Mouse (Mus musculus): ENCODE measurements around the gene Pcbd2. TPM values are rescaled to one million over a fixed set of nuclear protein-coding genes. Genes with fewer than 3 reads are reported as not detected.

Gene Pcbd2
- polyA plus RNA-seq, 1 experiment, result 8.4 TPM

DNA sequence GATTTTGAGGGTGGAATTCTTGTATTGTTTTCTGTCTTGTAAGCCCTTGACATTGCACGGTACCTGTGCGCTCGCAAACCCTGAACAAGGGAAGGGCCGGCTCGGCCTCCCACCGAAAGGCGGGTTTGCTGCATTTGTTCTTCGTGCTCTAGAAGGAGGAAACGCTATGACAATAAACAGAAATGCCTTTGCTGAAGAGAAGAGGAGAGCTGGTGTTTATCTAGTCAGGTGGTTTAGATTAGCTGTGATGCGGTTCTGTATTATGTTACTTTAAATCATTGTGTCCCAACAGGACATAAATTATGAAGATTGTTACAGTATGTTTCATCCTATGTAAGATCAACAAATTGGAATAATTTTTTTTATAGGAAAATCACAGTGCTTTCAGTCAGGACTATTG, 34.3 kb downstream of the Pcbd2 start:
- Histone ChIP-seq H3K9me3 (ENCODE audit: control insufficient read depth, low read length) (no peaks in the 10 kb centered on the region), H3K4me3 (replicated peaks) (no peak overlapping the region), H3K4me1 (ENCODE audit: control insufficient read depth) (peaks cover 2% of the 10 kb centered on the region; the same call in 1 of the 2 replicates), H3K36me3 (ENCODE audit: control insufficient read depth) (no peaks in the 10 kb centered on the region), H3K27me3 (ENCODE audit: control insufficient read depth) (no peaks in the 10 kb centered on the region)
- TF ChIP-seq GATA1 (IDR thresholded peaks at IDR 0.05; ENCODE audit: low read length) (no peak), TAL1 (IDR thresholded peaks at IDR 0.05; ENCODE audit: low read length) (no peak)

DNA sequence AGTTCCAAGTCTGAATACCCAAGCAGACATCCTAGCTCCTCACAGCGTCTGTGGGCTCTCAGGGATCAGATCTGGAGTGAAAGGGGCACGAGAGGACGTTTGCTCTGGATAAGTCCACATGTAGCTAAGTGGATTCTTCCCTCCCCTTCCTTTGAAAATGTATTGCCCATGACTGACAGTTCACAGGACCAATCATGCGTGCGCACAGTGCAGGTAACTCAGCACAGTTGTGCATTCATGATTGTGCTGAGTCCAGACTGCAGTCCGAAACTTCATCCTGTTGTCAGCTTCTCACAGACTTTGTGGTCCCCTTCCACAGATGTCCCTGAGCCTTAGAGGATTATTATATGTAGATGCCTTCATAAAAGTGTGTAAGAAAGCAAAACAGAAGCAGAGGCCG, 47.2 kb downstream of the Pcbd2 start:
- H3K27me3 ChIP-seq (ENCODE audit: control insufficient read depth), result no peaks in the 10 kb centered on the region
- H3K4me1 ChIP-seq (ENCODE audit: control insufficient read depth), result no peaks in the 10 kb centered on the region
- H3K36me3 ChIP-seq (ENCODE audit: control insufficient read depth), result peaks cover 5% of the 10 kb centered on the region
- TF ChIP-seq TAL1 (IDR thresholded peaks at IDR 0.05; ENCODE audit: low read length) (no peak), GATA1 (IDR thresholded peaks at IDR 0.05; ENCODE audit: low read length) (no peak)
- no peak overlapping the region for H3K4me3 ChIP-seq (replicated peaks)
- H3K9me3 ChIP-seq (ENCODE audit: control insufficient read depth, low read length), result peaks cover 10% of the 10 kb centered on the region

DNA sequence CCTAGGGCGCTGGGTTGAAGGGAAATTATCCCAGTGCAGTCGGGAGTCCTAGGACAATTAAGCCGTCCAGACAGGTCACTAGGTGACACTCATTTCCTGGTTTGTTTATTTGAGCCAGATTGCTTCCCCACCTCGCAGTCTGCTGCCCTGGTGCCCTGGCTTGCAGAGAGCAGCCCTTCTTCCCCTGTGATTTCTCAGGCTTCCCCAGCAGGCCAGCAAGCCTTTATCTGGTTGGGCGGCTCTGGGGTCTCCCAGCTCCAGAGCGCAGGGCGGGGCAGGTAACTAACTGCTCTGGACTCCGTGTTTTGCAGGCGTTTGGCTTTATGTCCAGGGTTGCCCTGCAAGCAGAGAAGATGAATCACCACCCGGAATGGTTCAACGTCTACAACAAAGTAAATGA, 47.9 kb downstream of the Pcbd2 start:
- Histone ChIP-seq H3K4me3 (replicated peaks) (no peak overlapping the region), H3K9me3 (ENCODE audit: control insufficient read depth, low read length) (peaks cover 10% of the 10 kb centered on the region), H3K4me1 (ENCODE audit: control insufficient read depth) (no peaks in the 10 kb centered on the region), H3K27me3 (ENCODE audit: control insufficient read depth) (no peaks in the 10 kb centered on the region), H3K36me3 (ENCODE audit: control insufficient read depth) (peaks cover 5% of the 10 kb centered on the region)
- TF ChIP-seq GATA1 (IDR thresholded peaks at IDR 0.05; ENCODE audit: low read length) (no peak), TAL1 (IDR thresholded peaks at IDR 0.05; ENCODE audit: low read length) (no peak)

DNA sequence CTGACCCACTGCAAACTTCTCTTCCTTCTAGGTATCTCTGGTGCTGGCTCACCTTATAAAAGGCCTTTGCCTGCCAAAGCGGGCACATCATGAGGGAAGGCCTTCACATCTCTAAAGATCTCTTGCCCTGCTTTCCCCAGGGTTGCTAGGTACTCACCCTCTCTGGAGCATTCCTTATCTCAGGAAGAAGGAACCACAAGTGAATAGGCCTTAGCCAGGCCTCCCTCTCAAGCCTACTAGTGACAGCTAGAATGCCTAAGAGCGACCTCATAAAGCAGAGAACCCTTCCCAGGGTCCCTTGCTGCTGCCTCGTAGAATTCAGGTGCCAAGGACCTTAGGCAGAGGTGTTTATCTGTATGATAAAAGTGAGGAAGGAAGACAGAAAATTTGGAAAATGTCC, 57.1 kb downstream of the Pcbd2 start, which contains the start of gene Catsper3:
TSS of gene Catsper3 (plus strand) at position 301 of the 400 bp plus-strand sequence.
- Histone ChIP-seq H3K9me3 (ENCODE audit: control insufficient read depth, low read length) (peaks cover 10% of the 10 kb centered on the region), H3K4me1 (ENCODE audit: control insufficient read depth) (no peaks in the 10 kb centered on the region), H3K27me3 (ENCODE audit: control insufficient read depth) (no peaks in the 10 kb centered on the region), H3K36me3 (ENCODE audit: control insufficient read depth) (no peaks in the 10 kb centered on the region), H3K4me3 (replicated peaks) (no peak within 1 kb of the TSS)
- no peak for TF ChIP-seq GATA1 (IDR thresholded peaks at IDR 0.05; ENCODE audit: low read length)
- no peak for TF ChIP-seq TAL1 (IDR thresholded peaks at IDR 0.05; ENCODE audit: low read length)

DNA sequence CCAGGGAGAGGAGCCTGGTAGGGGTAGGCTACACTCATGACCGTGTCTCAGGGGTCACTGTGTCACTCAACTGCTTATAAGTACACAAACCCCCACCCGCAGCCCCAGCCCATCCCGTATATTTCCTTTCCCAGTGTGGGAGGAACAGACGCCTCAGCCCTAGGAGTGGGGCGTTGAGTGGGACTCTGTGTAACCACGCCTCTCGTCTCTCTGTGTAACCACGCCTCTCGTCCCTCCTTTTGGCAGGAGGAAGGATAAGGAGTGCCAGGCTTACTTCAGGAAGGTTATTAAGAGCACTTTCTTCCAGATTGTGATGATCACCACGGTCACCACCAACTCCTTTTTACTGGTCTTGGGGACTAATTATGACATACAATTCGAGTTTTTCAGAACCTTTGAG, 59.0 kb downstream of the Pcbd2 start:
- Histone ChIP-seq H3K4me1 (ENCODE audit: control insufficient read depth) (no peaks in the 10 kb centered on the region), H3K36me3 (ENCODE audit: control insufficient read depth) (no peaks in the 10 kb centered on the region), H3K4me3 (replicated peaks) (no peak overlapping the region), H3K27me3 (ENCODE audit: control insufficient read depth) (no peaks in the 10 kb centered on the region), H3K9me3 (ENCODE audit: control insufficient read depth, low read length) (peaks cover 15% of the 10 kb centered on the region)
- TF ChIP-seq GATA1 (IDR thresholded peaks at IDR 0.05; ENCODE audit: low read length) (no peak), TAL1 (IDR thresholded peaks at IDR 0.05; ENCODE audit: low read length) (no peak)

DNA sequence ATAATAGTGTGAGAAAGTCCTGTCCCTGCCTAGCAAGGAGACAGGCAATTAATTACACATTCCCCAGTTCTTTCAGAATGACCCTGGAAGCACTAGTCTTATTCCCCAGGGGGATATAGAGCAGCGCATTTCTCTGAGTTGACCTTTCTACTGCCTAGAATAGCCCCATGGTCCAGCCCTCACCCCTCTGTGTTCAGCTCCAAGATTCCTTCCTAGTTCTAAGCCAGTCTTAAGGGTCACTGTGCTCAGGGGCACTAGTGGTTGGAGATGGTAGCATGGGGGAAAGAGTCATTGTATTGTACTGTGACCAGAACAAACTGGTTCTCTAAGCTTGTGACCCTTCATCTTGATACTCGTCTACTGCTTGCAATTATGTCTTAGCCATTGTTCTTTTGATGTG, 74.1 kb downstream of the Pcbd2 start:
- Histone ChIP-seq H3K36me3 (ENCODE audit: control insufficient read depth) (no peaks in the 10 kb centered on the region), H3K4me1 (ENCODE audit: control insufficient read depth) (no peaks in the 10 kb centered on the region), H3K27me3 (ENCODE audit: control insufficient read depth) (no peaks in the 10 kb centered on the region), H3K9me3 (ENCODE audit: control insufficient read depth, low read length) (no peaks in the 10 kb centered on the region; the same call in 1 of the 2 replicates), H3K4me3 (replicated peaks) (no peak overlapping the region)
- TF ChIP-seq TAL1 (IDR thresholded peaks at IDR 0.05; ENCODE audit: low read length) (no peak), GATA1 (IDR thresholded peaks at IDR 0.05; ENCODE audit: low read length) (no peak)

DNA sequence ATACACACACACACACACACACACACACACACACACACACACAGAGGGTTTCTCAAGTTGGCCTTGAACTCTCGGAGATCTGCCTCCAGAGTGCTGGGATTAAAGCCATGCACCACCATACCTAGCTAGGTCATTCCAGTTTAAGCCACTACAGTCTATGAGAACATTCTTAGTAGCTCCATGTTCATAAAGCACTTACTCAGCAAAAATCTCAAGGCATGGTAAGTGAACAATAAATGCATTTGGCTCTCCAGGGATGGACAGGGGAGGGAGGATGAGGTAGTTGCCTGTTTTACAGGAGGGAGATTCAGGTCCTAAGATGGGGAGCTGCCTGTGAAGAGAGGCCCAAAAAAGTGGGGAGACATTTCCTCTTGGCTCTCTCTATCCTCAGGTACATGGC, 76.8 kb downstream of the Pcbd2 start:
- Histone ChIP-seq H3K4me3 (replicated peaks) (no peak overlapping the region), H3K36me3 (ENCODE audit: control insufficient read depth) (no peaks in the 10 kb centered on the region), H3K4me1 (ENCODE audit: control insufficient read depth) (no peaks in the 10 kb centered on the region), H3K9me3 (ENCODE audit: control insufficient read depth, low read length) (no peaks in the 10 kb centered on the region; the same call in 1 of the 2 replicates), H3K27me3 (ENCODE audit: control insufficient read depth) (no peaks in the 10 kb centered on the region)
- no peak for TF ChIP-seq GATA1 (IDR thresholded peaks at IDR 0.05; ENCODE audit: low read length)
- no peak for TF ChIP-seq TAL1 (IDR thresholded peaks at IDR 0.05; ENCODE audit: low read length)

DNA sequence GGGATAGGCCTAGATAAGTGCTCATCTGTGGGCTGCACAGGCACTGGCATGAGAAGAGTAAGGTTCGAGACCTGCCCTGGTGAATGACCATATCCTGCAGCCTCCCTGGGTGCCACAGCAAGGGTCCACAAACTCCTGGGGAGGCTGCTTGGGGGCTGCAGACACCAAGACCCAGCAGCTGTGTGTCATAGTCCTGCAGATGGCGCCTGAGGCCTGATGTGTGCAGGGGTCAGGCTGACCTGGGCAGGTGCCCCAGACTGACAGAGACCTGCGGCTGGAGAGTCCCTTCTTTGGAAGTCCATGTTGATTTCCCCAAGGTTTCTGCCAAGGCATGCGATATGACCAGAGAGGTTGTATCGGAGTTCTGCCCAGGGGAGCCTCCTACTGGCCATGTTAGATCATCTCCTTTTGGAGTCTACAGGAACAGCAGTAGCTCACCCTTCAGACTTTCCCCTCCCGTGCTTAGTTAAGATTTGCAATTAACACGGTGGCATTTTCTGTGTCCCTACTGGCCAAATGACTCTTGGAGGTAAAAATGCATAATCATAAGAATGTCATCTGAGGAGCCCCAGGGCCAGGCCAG, 82.0 kb downstream of the Pcbd2 start:
- TF ChIP-seq TAL1 (IDR thresholded peaks at IDR 0.05; ENCODE audit: low read length), result no peak
- H3K9me3 ChIP-seq (ENCODE audit: control insufficient read depth, low read length), result no peaks in the 10 kb centered on the region; the same call in 1 of the 2 replicates
- no peaks in the 10 kb centered on the region for H3K36me3 ChIP-seq (ENCODE audit: control insufficient read depth)
- H3K27me3 ChIP-seq (ENCODE audit: control insufficient read depth), result no peaks in the 10 kb centered on the region
- no peaks in the 10 kb centered on the region for H3K4me1 ChIP-seq (ENCODE audit: control insufficient read depth)
- H3K4me3 ChIP-seq (replicated peaks), result no peak overlapping the region

DNA sequence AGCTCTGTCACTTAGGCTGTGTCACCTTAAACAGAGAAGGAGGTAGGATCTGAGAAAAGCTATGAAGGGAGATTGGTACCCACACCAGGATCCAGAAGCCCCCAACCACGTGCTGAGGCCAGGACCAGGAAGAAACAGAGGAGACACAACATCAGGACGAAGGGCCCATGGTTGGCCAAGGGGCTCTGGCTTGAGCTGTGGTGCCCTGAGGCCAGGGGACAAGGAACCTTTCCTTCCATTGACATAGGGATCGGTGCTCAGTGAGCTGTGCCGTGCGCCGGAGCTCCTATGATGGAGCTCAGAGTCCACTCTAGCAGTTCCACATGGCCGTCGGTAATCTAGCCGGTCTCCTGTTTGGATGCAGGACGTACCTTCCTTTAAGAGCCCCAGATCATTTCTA, 82.5 kb downstream of the Pcbd2 start:
- TF ChIP-seq GATA1 (IDR thresholded peaks at IDR 0.05; ENCODE audit: low read length) (no peak), TAL1 (IDR thresholded peaks at IDR 0.05; ENCODE audit: low read length) (no peak)
- Histone ChIP-seq H3K4me1 (ENCODE audit: control insufficient read depth) (no peaks in the 10 kb centered on the region), H3K27me3 (ENCODE audit: control insufficient read depth) (no peaks in the 10 kb centered on the region), H3K4me3 (replicated peaks) (no peak overlapping the region), H3K36me3 (ENCODE audit: control insufficient read depth) (no peaks in the 10 kb centered on the region), H3K9me3 (ENCODE audit: control insufficient read depth, low read length) (no peaks in the 10 kb centered on the region)

DNA sequence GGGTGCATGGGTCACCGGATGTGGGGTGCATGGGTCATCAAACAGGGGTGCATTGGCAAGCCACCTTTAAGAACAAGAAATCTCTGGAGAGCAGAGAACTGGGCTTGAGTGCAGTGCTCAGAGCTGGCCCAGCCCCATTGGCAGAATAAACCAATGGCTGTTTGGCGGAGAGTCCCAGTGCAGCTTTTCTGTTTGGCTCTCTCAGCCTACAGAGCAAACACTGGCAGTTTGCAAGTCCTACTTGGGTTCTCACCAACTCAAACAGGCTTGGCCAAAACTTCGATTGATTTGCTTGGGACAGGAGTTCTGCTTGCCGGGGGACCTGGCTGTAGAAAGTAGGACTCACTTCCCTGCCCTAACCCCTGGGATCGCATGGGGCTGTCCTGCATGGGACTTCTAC, 83.8 kb downstream of the Pcbd2 start:
- no peak overlapping the region for H3K4me3 ChIP-seq (replicated peaks)
- no peaks in the 10 kb centered on the region for H3K9me3 ChIP-seq (ENCODE audit: control insufficient read depth, low read length)
- TF ChIP-seq TAL1 (IDR thresholded peaks at IDR 0.05; ENCODE audit: low read length) (no peak), GATA1 (IDR thresholded peaks at IDR 0.05; ENCODE audit: low read length) (no peak)
- no peaks in the 10 kb centered on the region for H3K36me3 ChIP-seq (ENCODE audit: control insufficient read depth)
- no peaks in the 10 kb centered on the region for H3K27me3 ChIP-seq (ENCODE audit: control insufficient read depth)
- H3K4me1 ChIP-seq (ENCODE audit: control insufficient read depth), result no peaks in the 10 kb centered on the region
